Mouse (Mus musculus) skeletal muscle tissue, adult 2 months (tissue): ENCODE results near the gene Dock9.

Experiments
- DNase-seq: peaks from one replicate; pipeline ENCODE4 v3.0.0-alpha.2; 2012; ENCODE audit warnings: low read depth, low spot score

The Dock9 gene

GRCm38 (mm10) chr14:121620567-121620966 is 177.1 kb downstream of the Dock9 start:
- DNase-seq: peak; percentile 21

- no peak for DNase-seq
Observed at GRCm38 (mm10) chr14:121620157-121620556, 177.5 kb downstream of the Dock9 start.

- no peak for DNase-seq
Observed at GRCm38 (mm10) chr14:121617645-121618390, 179.8 kb downstream of the Dock9 start.

GRCm38 (mm10) chr14:121615431-121615830 is 182.2 kb downstream of the Dock9 start:
- no peak for DNase-seq

GRCm38 (mm10) chr14:121614461-121615170 is 183.0 kb downstream of the Dock9 start:
- peak; percentile 65 for DNase-seq

- DNase-seq: no peak
Observed at GRCm38 (mm10) chr14:121613490-121613889, 184.1 kb downstream of the Dock9 start.

- no peak for DNase-seq
Observed at GRCm38 (mm10) chr14:121612926-121613325, 184.7 kb downstream of the Dock9 start.

- no peak for DNase-seq
Observed at GRCm38 (mm10) chr14:121611533-121611932, 186.1 kb downstream of the Dock9 start.

- DNase-seq: no peak
Observed at GRCm38 (mm10) chr14:121611098-121611497, 186.5 kb downstream of the Dock9 start.

- no peak for DNase-seq
Observed at GRCm38 (mm10) chr14:121608522-121608921, 189.1 kb downstream of the Dock9 start.

- DNase-seq: no peak
Observed at GRCm38 (mm10) chr14:121606433-121606832, 191.2 kb downstream of the Dock9 start.

- DNase-seq: no peak
Observed at GRCm38 (mm10) chr14:121605260-121605659, 192.4 kb downstream of the Dock9 start.

GRCm38 (mm10) chr14:121604565-121604964 is 193.1 kb downstream of the Dock9 start:
- DNase-seq: no peak

GRCm38 (mm10) chr14:121602610-121603009 is 195.0 kb downstream of the Dock9 start:
- DNase-seq: no peak

- DNase-seq: no peak
Observed at GRCm38 (mm10) chr14:121600538-121600937, 197.1 kb downstream of the Dock9 start.

GRCm38 (mm10) chr14:121597073-121597472 is 200.6 kb downstream of the Dock9 start:
- no peak for DNase-seq

GRCm38 (mm10) chr14:121596631-121597030 is 201.0 kb downstream of the Dock9 start:
- no peak for DNase-seq

- no peak for DNase-seq
Observed at GRCm38 (mm10) chr14:121594684-121595083, 203.0 kb downstream of the Dock9 start.

GRCm38 (mm10) chr14:121593313-121593929 is 204.2 kb downstream of the Dock9 start:
- DNase-seq: no peak

- DNase-seq: no peak
Observed at GRCm38 (mm10) chr14:121592890-121593289, 204.7 kb downstream of the Dock9 start.

GRCm38 (mm10) chr14:121592356-121592755 is 205.3 kb downstream of the Dock9 start:
- no peak for DNase-seq

GRCm38 (mm10) chr14:121589097-121589725 is 208.4 kb downstream of the Dock9 start:
- peak; percentile 54 for DNase-seq
